Mouse (Mus musculus): ENCODE measurements at regions not wholly inside any gene's neighbourhood (a gene's known extent, or its start where the extent isn't known, plus 50 kb on each side); places are given as distances from the start of the nearest gene placed in this dataset.
"Not testable (repeated sequence)": the region's sequence is repeated elsewhere in the genome, so short reads cannot be mapped to it uniquely, and the experiment has no call there.

GRCm38 (mm10) chr14:45806726-45807280, 148.9 kb upstream of the Ddhd1 start:
- DNase-seq = peak; percentile 75

DNA sequence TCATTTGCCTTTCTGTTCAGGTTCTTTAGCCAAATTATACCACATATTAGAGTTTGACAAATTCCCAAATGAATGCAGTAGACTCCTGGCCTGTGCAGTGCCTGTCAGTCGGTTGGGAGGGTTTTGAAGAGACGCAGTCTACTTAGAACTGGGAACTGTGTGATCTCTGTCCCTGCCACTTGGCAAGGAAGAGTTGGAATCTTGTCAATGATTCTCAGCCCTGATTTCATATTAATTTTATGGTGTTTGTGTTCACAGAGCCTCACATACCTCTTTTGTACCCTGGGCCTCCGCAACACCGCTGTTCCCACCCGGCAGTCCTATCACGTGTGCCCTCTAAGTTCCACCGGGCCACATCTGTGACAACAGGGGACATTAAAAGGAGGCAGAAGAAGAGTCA, 149.8 kb upstream of the Ddhd1 start:
- DNase-seq = no peak

- no peak for DNase-seq
These were observed 151.5 kb upstream of the Ddhd1 start for GRCm38 (mm10) chr14:45809491-45809890.

GRCm38 (mm10) chr14:45810101-45810500, 152.2 kb upstream of the Ddhd1 start:
- no peak for DNase-seq

DNA sequence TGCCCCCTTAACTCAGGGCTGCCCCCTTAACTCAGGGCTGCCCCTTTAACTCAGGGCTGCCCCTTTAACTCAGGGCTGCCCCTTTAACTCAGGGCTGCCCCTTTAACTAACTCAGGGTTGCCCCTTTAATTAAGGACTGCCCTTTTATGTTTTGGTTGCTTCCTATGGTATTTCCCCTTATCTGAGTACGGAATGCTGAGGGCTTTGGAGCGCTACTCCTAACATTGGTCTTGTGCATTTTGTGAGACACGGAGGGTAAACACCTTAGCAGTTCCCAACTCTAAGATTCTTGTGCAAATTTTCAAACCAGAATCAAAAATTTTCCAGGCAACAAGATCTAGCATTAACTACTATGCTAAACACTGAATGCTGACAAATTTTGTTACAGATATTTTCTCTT, 152.7 kb upstream of the Ddhd1 start:
- no peak for DNase-seq

DNA sequence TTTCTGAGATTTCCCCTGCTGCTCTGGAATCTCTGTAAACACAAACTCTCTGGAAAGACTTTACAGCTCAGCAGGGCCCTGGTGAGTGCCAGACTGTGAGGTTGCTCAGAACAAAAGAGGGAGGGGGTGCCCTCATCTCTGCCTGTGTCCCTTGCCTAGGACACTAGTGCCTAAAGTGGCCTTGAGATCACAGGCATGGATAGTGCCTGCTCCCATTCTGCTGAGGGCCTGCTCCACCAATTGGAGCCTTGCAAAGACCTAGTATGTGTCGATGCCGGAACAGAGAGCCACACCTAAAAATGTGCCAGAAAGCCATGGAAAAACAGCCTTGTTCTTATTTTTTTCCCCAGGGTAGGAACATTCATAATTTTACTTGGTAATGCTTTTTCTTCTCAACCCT, 157.7 kb upstream of the Ddhd1 start:
- DNase-seq = no peak

DNA sequence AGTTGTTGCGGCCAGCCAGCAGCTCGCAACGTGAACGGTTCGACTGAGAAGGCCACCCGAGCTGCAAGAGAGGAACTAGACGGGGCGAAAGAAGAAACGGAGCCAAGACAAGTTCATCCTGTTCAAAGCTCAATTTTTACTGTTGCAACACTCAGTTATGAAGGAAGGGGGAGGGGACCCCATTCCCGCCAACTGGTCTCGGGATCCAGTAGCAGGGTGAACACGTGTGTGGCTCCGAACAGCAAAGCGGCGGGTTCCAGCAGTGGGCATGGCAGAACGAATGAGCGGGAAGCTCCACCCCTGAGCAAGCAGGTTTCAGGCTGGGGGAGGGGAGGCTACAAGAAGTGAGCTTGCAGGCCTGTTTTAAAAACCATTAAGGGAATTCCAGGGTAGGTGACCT, 158.7 kb upstream of the Ddhd1 start:
- DNase-seq = not testable (repeated sequence)

DNA sequence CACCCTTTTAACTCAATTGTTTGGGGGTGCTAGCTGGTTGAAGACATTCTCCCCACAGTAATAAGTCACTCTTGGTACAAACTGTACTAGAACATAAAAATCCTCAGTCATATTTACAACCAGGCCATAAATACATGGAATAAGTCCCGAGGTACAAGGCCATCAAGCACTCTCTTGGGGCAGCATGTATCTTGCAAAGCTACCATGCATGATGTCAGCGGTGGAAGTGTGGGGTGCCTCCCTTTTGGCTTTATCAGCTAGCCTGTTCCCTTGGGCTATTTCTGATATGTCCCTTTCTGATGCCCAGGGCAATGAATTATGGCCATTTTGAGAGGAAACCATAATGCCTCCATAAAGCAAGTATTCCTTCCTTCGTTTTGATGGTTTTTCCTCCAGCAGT, 159.8 kb upstream of the Ddhd1 start:
- DNase-seq = no peak

- DNase-seq = no peak
These were observed 166.7 kb upstream of the Ddhd1 start for GRCm38 (mm10) chr14:45824601-45825000.

DNA sequence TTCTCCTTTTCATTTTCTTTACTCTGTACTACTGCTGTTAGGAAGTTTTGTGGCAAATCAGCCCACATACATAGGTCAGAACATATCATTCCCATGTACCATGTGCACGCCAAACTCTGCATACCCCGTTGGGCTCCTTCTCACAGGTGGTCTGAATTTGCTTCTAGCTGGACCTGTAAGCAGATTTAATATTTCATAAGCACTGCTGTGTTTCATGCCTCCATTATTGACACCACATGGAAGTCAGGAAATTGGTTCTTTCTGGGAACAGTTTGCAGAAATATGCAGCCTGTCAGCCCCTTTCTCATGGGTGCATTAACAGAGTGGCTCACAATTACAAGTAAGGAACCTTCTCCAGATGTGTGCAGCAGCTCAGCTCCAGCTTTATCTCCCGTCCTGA, 168.1 kb upstream of the Ddhd1 start:
- no peak for DNase-seq

DNA sequence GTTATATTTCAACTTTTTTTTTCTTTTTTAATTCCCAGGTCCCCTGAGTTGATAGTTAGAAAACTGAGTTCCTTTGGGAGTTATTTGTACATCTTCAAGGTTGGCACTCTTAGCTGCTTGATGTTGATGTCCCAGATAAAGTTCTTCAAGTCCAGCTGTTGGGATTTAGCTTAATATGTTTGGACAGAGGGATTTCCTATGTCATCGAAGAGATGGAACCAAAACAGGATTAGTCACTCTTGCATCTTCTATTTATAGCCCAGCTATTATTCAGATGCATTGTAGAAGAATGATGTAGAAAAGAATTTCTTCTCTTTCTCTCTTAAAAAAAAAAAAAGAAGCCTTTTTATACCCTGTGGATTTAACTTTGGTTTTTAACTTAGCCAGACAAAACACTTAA, 169.2 kb upstream of the Ddhd1 start:
- no peak for DNase-seq

DNA sequence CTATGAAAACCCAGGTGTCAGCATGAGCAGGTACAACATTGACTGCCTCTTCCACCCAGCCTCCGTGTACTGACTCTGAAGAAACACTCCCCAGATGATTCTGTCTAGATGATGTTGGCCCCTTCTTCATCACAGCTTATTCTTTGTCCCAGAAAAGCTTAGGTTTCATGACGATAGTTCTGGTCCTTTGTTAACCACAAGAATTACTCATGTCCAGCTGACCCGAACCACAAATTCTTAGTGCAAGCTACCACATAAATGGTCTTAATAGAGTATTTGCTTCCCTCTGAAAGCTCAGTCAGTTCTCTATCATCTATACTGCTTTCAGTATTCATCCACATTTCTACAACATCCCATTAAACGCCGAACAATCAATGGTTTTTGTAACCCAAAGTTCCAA, 172.5 kb upstream of the Ddhd1 start:
- DNase-seq = no peak

- DNase-seq = no peak
These were observed 179.1 kb upstream of the Ddhd1 start for GRCm38 (mm10) chr14:45837039-45837438.

GRCm38 (mm10) chr14:45843829-45844228, 185.9 kb upstream of the Ddhd1 start:
- no peak for DNase-seq

GRCm38 (mm10) chr14:45850588-45850987, 192.6 kb upstream of the Ddhd1 start:
- DNase-seq = peak; percentile 42

- DNase-seq = peak; percentile 29
These were observed 220.5 kb upstream of the Ddhd1 start for GRCm38 (mm10) chr14:45878428-45878827.

DNA sequence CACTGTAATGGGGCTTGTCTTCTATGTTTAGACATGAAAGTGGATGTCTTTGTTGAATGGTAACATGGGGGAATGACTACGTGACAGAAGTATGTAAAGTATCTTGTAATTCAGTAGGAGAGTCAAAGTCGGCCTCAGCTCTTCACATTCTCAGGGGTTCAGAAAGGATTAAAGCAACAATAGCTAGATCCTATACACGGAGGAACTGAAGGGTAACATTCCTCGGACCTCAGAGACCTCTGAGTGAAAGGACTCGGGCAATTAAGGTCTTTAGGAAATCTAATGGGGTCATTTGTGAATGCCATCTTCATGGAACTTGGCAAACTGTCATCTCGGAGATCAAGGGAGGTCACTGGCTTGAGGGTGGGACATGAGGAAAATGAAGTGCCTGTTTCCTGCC, 262.8 kb upstream of the Ddhd1 start:
- DNase-seq = no peak

GRCm38 (mm10) chr14:45943581-45943980, 285.6 kb upstream of the Ddhd1 start:
- DNase-seq = no peak

GRCm38 (mm10) chr14:45944101-45944500, 286.2 kb upstream of the Ddhd1 start:
- no peak for DNase-seq

- DNase-seq = no peak
These were observed 286.6 kb upstream of the Ddhd1 start for GRCm38 (mm10) chr14:45944506-45944905.

GRCm38 (mm10) chr14:45956624-45957023, 298.7 kb upstream of the Ddhd1 start:
- DNase-seq = no peak

- no peak for DNase-seq
These were observed 304.5 kb upstream of the Ddhd1 start for GRCm38 (mm10) chr14:45962474-45962873.

- DNase-seq = no peak
These were observed 306.1 kb upstream of the Ddhd1 start for GRCm38 (mm10) chr14:45964043-45964442.

DNA sequence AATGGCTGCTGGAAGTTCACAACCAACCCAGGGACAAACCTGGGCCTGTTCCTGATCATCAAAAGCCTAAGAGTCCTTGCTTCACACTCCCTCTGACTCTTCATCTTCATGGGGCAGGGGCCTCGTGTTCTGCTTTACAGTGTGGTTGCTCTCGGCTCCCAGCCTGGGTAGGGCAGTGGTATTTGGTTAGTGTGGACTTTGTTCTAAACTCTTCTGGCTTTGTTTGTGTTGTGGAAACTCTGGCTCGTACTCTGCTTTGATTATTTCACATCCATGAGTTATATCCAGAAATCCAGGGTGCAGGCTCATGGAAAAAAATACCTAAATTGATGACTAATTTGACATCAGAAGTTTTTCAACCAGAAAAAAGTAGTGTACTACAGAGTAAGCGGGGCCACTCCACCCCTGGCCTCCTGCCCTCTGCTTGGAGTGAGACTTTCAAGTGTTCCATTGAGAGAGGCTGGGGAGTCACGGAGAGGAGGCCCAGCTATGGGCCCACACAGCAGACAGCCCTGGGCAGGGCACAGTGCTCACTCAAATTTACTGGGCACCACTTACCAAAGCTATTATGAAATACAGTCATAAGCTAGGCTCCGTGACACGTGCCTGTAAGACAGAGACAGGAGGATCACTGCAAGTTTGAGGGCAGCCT, 325.4 kb upstream of the Ddhd1 start:
- DNase-seq = peak; percentile 7
